Mouse (Mus musculus) ES-E14 (cell line): ENCODE results near the gene Gm17324. TPM values are rescaled to one million over a fixed set of nuclear protein-coding genes. Genes with fewer than 3 reads are reported as not detected.
"Not testable (repeated sequence)": the region's sequence is repeated elsewhere in the genome, so short reads cannot be mapped to it uniquely, and the experiment has no call there.

Experiments used
- DNase-seq: peaks from one replicate; pipeline ENCODE4 v3.0.0-alpha.2; 2013; ENCODE audit warnings: low read depth, low spot score
- H3K27ac ChIP-seq: 2 replicates; pipeline ENCODE4 v1.5.1; 2012; ENCODE audit warnings: low read depth, mild to moderate bottlenecking, low read length, moderate library complexity, mixed read lengths; ENCODE audit not compliant: poor library complexity, insufficient read depth, severe bottlenecking
- H3K36me3 ChIP-seq: 2 replicates; pipeline ENCODE4 v1.6.1; 2012; ENCODE audit warnings: mild to moderate bottlenecking, low read length, moderate library complexity, mixed read lengths; ENCODE audit not compliant: control insufficient read depth, poor library complexity, insufficient read depth, severe bottlenecking
- H3K4me1 ChIP-seq, 2 experiments: fragments of 150-350 bp in 1 of 2; sonication (generic) in 1 of 2; 2 replicates each; pipeline ENCODE4 v1.6.1; 2012; ENCODE audit warnings: low read length in 2 of 2, mild to moderate bottlenecking in 1 of 2, mixed read lengths in 1 of 2; ENCODE audit not compliant: control insufficient read depth in 2 of 2, insufficient read depth in 2 of 2, poor library complexity in 1 of 2
- H3K4me3 ChIP-seq, 2 experiments: fragments of 150-350 bp in 1 of 2; sonication (generic) in 1 of 2; 2 replicates each; pipeline ENCODE4 v1.5.1; 2012; ENCODE audit warnings: low read length in 2 of 2, low read depth in 1 of 2, mild to moderate bottlenecking in 1 of 2, mixed read lengths in 1 of 2; ENCODE audit not compliant: insufficient read depth in 1 of 2, poor library complexity in 1 of 2, severe bottlenecking in 1 of 2
- H3K9ac ChIP-seq: 2 replicates; pipeline ENCODE4 v1.6.1; 2012; ENCODE audit warnings: low read depth, mild to moderate bottlenecking, low read length, mixed read lengths; ENCODE audit not compliant: poor library complexity, insufficient read depth, severe bottlenecking
- H3K9me3 ChIP-seq: fragments of 150-350 bp; sonication (generic); 2 replicates; pipeline ENCODE4 v1.6.1; 2012; ENCODE audit warnings: low read depth, mild to moderate bottlenecking, low read length; ENCODE audit not compliant: control insufficient read depth, insufficient read depth
- CHD2 ChIP-seq: IDR thresholded peaks from 2 replicates; pipeline ENCODE4 v1.6.1; 2014; ENCODE audit warnings: mild to moderate bottlenecking, low read depth, low read length, inconsistent platforms
- HCFC1 ChIP-seq: IDR thresholded peaks from 2 replicates; pipeline ENCODE4 v1.6.1; 2012; ENCODE audit warnings: low read length, inconsistent platforms, borderline replicate concordance; ENCODE audit not compliant: insufficient read depth
- MAFK ChIP-seq: IDR thresholded peaks from 2 replicates; pipeline ENCODE4 v1.6.1; 2014; ENCODE audit warnings: mild to moderate bottlenecking, low read depth, low read length, inconsistent platforms; ENCODE audit not compliant: insufficient read depth
- ZC3H11A ChIP-seq: IDR thresholded peaks from 2 replicates; pipeline ENCODE4 v1.6.1; 2012; ENCODE audit warnings: low read depth, mild to moderate bottlenecking, inconsistent platforms, low read length, borderline replicate concordance
- ZNF384 ChIP-seq: IDR thresholded peaks from 2 replicates; pipeline ENCODE4 v1.6.1; 2012; ENCODE audit warnings: low read depth, low read length, inconsistent platforms
- in situ Hi-C, 2 experiments: fragments of 600-800 bp; cut with MboI; formaldehyde crosslinking; loops; one replicate each; pipeline ENCODE4 v1.15.1; 2025; ENCODE audit warnings: low sequenced_read_pairs in 2 of 2, inconsistent platforms in 1 of 2; ENCODE audit not compliant: unreplicated experiment in 2 of 2
- total RNA-seq: library from RNA; depleted of rRNA; stranded (reverse); fragments of 300-350 nt; gene quantifications from 2 replicates; pipeline ENCODE4 v1.2.3, GENCODE M21; 2012

Gm17324 gene
- total RNA-seq, 1 experiment, result 0.45 TPM

GRCm38 (mm10) chr9:78488890-78489420, 40.4 kb upstream of the Gm17324 start, which contains the start of gene Eef1a1:
Eef1a1 (minus strand) TSS chr9:78489151.
- Histone ChIP-seq H3K4me1 (peaks cover 6% of the 10 kb centered on the region in 2 experiments; a peak in 3 of 4 replicates), H3K4me3 (peak within 1 kb of the TSS; percentile 68 to 89), H3K9me3 (no peaks in the 10 kb centered on the region), H3K27ac (peak within 1 kb of the TSS; percentile 75; the same call in 1 of the 2 replicates), H3K9ac (peak within 1 kb of the TSS; percentile 74; the same call in 1 of the 2 replicates), H3K36me3 (no peaks in the 10 kb centered on the region)
- DNase-seq, result no peak
- TF ChIP-seq MAFK, result no peak
- no peak for TF ChIP-seq HCFC1
- TF ChIP-seq CHD2, result no peak
- no peak for TF ChIP-seq ZC3H11A
- TF ChIP-seq ZNF384, result no peak
- in situ Hi-C loops, result no loop called here

- H3K4me1 ChIP-seq, DNase-seq, H3K9ac ChIP-seq, H3K36me3 ChIP-seq, H3K9me3 ChIP-seq, H3K27ac ChIP-seq, in situ Hi-C loops: not testable (repeated sequence)
- H3K4me3 ChIP-seq, result peak overlapping the region in 1 of 2 experiments; percentile 48; a peak in 2 of 4 replicates
These were observed 39.4 kb upstream of the Gm17324 start for GRCm38 (mm10) chr9:78488021-78488420.

- no peak for TF ChIP-seq CHD2
- no peak for TF ChIP-seq HCFC1
- TF ChIP-seq ZNF384, result no peak
- TF ChIP-seq ZC3H11A, result no peak
- TF ChIP-seq MAFK, result no peak
- Histone ChIP-seq H3K4me3 (no peak overlapping the region), H3K9me3 (no peaks in the 10 kb centered on the region), H3K9ac (no peak overlapping the region; the same call in 1 of the 2 replicates), H3K4me1 (peaks cover 2 to 5% of the 10 kb centered on the region in 2 experiments; a peak in 3 of 4 replicates), H3K27ac (no peak overlapping the region; the same call in 1 of the 2 replicates), H3K36me3 (peaks cover 17% of the 10 kb centered on the region)
- no peak for DNase-seq
- in situ Hi-C loops, result no loop called here
These were observed 36.1 kb upstream of the Gm17324 start for GRCm38 (mm10) chr9:78484660-78485059.

GRCm38 (mm10) chr9:78482386-78482785, 33.8 kb upstream of the Gm17324 start:
- in situ Hi-C loops, result no loop called here
- Histone ChIP-seq H3K4me3 (peak overlapping the region; percentile 90 to 99), H3K9me3 (no peaks in the 10 kb centered on the region), H3K4me1 (peaks cover 0 to under 1% of the 10 kb centered on the region in 2 experiments; a peak in 2 of 4 replicates), H3K27ac (peak overlapping the region; percentile 97; the same call in 1 of the 2 replicates), H3K36me3 (peaks cover 37% of the 10 kb centered on the region), H3K9ac (peak overlapping the region; percentile 99)
- TF ChIP-seq ZC3H11A (no peak), MAFK (no peak), CHD2 (no peak), ZNF384 (no peak), HCFC1 (no peak)
- no peak for DNase-seq
